8 mouse cellular contexts compared by ENCODE assay signal in genomic region chr4:145213999-145214785, GRCm38 (mm10). TPM values are rescaled to one million over a fixed set of nuclear protein-coding genes. Genes with fewer than 3 reads are reported as not detected.
DNase-seq lines count a peak whose midpoint lies in the region; ATAC-seq and TF ChIP-seq lines count a peak whose summit lies in the region.

No protein-coding gene starts in this region.

- peak; percentile 76 for TF ChIP-seq CTCF in embryonic fibroblast, embryonic 13.5 days (IDR thresholded peaks at IDR 0.05; ENCODE audit: borderline replicate concordance, insufficient read depth, low read length)

- peak overlapping the region; percentile 16; the same call in 1 of the 2 replicates for H3K27ac ChIP-seq in embryonic fibroblast, embryonic 13.5 days (ENCODE audit: insufficient read depth, low read length)
- H3K27ac ChIP-seq in heart, embryonic 11.5 days (ENCODE audit: low read depth, low read length) = no peak overlapping the region
- no peak overlapping the region for H3K27ac ChIP-seq in kidney, embryonic 15.5 days
- no peak overlapping the region for H3K27ac ChIP-seq in limb, embryonic 15.5 days

- no peak overlapping the region for H3K9ac ChIP-seq in heart, embryonic 11.5 days (ENCODE audit: low read depth, low read length)
- H3K9ac ChIP-seq in kidney, embryonic 15.5 days = no peak overlapping the region
- no peak overlapping the region for H3K9ac ChIP-seq in limb, embryonic 15.5 days

- peak; percentile 88 for DNase-seq in 416B (ENCODE audit: low read depth)
- peak; percentile 89 to 90 for DNase-seq in adrenal gland, postnatal 4 days (ENCODE audit: low spot score in 2 of 2)
- peak; percentile 73 to 88 for DNase-seq in monocyte, adult 2 months (ENCODE audit: low read depth in 1 of 2, low spot score in 2 of 2)
- DNase-seq in spleen, postnatal 14 days (ENCODE audit: low spot score in 2 of 2) = peak; percentile 79 to 88

- TF ChIP-seq POLR2A in embryonic fibroblast, embryonic 13.5 days (IDR thresholded peaks at IDR 0.05; ENCODE audit: low read depth, low read length) = no peak

- no peaks in the 10 kb centered on the region for H3K9me3 ChIP-seq in heart, embryonic 11.5 days (replicated peaks; ENCODE audit: control insufficient read depth, low read length)
- no peaks in the 10 kb centered on the region for H3K9me3 ChIP-seq in kidney, embryonic 15.5 days (replicated peaks)
- H3K9me3 ChIP-seq in limb, embryonic 15.5 days = no peaks in the 10 kb centered on the region

- peak; percentile 75 for ATAC-seq in heart, embryonic 11.5 days (replicated peaks; ENCODE audit: insufficient number of reproducible peaks, low FRiP score, low TSS enrichment)
- ATAC-seq in kidney, embryonic 15.5 days (replicated peaks; ENCODE audit: low FRiP score) = peak; percentile 84
- peak; percentile 76; the same call in 1 of the 2 replicates for ATAC-seq in limb, embryonic 15.5 days (ENCODE audit: insufficient number of reproducible peaks, low FRiP score, low TSS enrichment, low read depth)

- no peak overlapping the region for H3K4me3 ChIP-seq in embryonic fibroblast, embryonic 13.5 days (ENCODE audit: insufficient read depth, low read length)
- no peak overlapping the region for H3K4me3 ChIP-seq in heart, embryonic 11.5 days (ENCODE audit: low read depth, low read length)
- no peak overlapping the region for H3K4me3 ChIP-seq in kidney, embryonic 15.5 days (replicated peaks)
- no peak overlapping the region for H3K4me3 ChIP-seq in limb, embryonic 15.5 days

- H3K27me3 ChIP-seq in heart, embryonic 11.5 days (ENCODE audit: control insufficient read depth, insufficient read depth, low read length) = no peaks in the 10 kb centered on the region
- H3K27me3 ChIP-seq in kidney, embryonic 15.5 days = no peaks in the 10 kb centered on the region
- no peaks in the 10 kb centered on the region for H3K27me3 ChIP-seq in limb, embryonic 15.5 days

- H3K4me2 ChIP-seq in heart, embryonic 11.5 days = no peak overlapping the region
- H3K4me2 ChIP-seq in kidney, embryonic 15.5 days = no peak overlapping the region
- no peak overlapping the region for H3K4me2 ChIP-seq in limb, embryonic 15.5 days

- H3K36me3 ChIP-seq in heart, embryonic 11.5 days (ENCODE audit: control insufficient read depth, insufficient read depth, low read length) = no peaks in the 10 kb centered on the region
- H3K36me3 ChIP-seq in kidney, embryonic 15.5 days = no peaks in the 10 kb centered on the region
- no peaks in the 10 kb centered on the region for H3K36me3 ChIP-seq in limb, embryonic 15.5 days

- H3K4me1 ChIP-seq in embryonic fibroblast, embryonic 13.5 days (ENCODE audit: control insufficient read depth, insufficient read depth, low read length) = peaks cover 5% of the 10 kb centered on the region; the same call in 1 of the 2 replicates
- H3K4me1 ChIP-seq in heart, embryonic 11.5 days (ENCODE audit: control insufficient read depth, insufficient read depth, low read length) = 0 out of 2 replicates have a peak, but pooled peaks cover 3% of the 10 kb centered on the region
- peaks cover 5% of the 10 kb centered on the region for H3K4me1 ChIP-seq in kidney, embryonic 15.5 days
- peaks cover 17% of the 10 kb centered on the region for H3K4me1 ChIP-seq in limb, embryonic 15.5 days

- 34% methylated on average over 8 of the region's 8 CpGs for WGBS in heart, embryonic 11.5 days (ENCODE audit: insufficient replicate concordance)
- 36% methylated on average over 8 of the region's 8 CpGs for WGBS in kidney, embryonic 15.5 days
- 35% methylated on average over 8 of the region's 8 CpGs for WGBS in limb, embryonic 15.5 days

RNA-seq across cellular contexts. Expression of gene Vps13d, which starts 19.4 kb away (rescaled TPM):
- 10 to 100 TPM; 58.4 to 59.0 TPM for total RNA-seq in adrenal gland, postnatal 4 days (2021)
- 19.4 and 28.9 TPM in 2 replicates for polyA plus RNA-seq in embryonic fibroblast, embryonic 13.5 days (2011; ENCODE audit: insufficient read length, low read depth, missing spikeins)
- 10.5 and 12.0 TPM in 2 replicates for polyA plus RNA-seq in heart, embryonic 11.5 days (2014; fragmentation: Nextera tagmentation; extraction: Ambion mirVana)
- 9.9 and 10.1 TPM in 2 replicates for polyA plus RNA-seq in kidney, embryonic 15.5 days (2015; fragmentation: Nextera tagmentation; extraction: Ambion mirVana)
- polyA plus RNA-seq in limb, embryonic 15.5 days (2015; fragmentation: Nextera tagmentation; extraction: Ambion mirVana) = 11.1 and 14.3 TPM in 2 replicates

RNA-seq across cellular contexts. Expression of gene Tnfrsf1b, which starts 32.5 kb away (rescaled TPM):
- total RNA-seq in adrenal gland, postnatal 4 days (2021) = 1 to 10 TPM; 7.8 to 9.1 TPM
- polyA plus RNA-seq in embryonic fibroblast, embryonic 13.5 days (2011; ENCODE audit: insufficient read length, low read depth, missing spikeins) = 30.2 and 40.7 TPM in 2 replicates
- 2.3 and 3.8 TPM in 2 replicates for polyA plus RNA-seq in heart, embryonic 11.5 days (2014; fragmentation: Nextera tagmentation; extraction: Ambion mirVana)
- 3.2 and 3.5 TPM in 2 replicates for polyA plus RNA-seq in kidney, embryonic 15.5 days (2015; fragmentation: Nextera tagmentation; extraction: Ambion mirVana)
- 4.5 and 6.3 TPM in 2 replicates for polyA plus RNA-seq in limb, embryonic 15.5 days (2015; fragmentation: Nextera tagmentation; extraction: Ambion mirVana)
